Mouse (Mus musculus) liver, adult (tissue): ENCODE data around the gene Marc1.

Source experiments
- GATA4 ChIP-seq: IDR thresholded peaks from 2 replicates; pipeline ENCODE4 v1.6.1; 2014; ENCODE audit warnings: mild to moderate bottlenecking, low read length; ENCODE audit not compliant: insufficient replicate concordance

Marc1 gene

GRCm38 (mm10) chr1:184737228-184737627 is 73.9 kb downstream of the Marc1 start:
- no peak for TF ChIP-seq GATA4
